Mouse (Mus musculus) left cerebral cortex, adult 9 months (tissue): ENCODE data around the gene Blm.

Experiments
- DNase-seq, 2 experiments: peaks; one replicate each; pipeline ENCODE4 v3.0.0; 2022; ENCODE audit warnings: low spot score in 2 of 2

Blm gene

GRCm38 (mm10) chr7:80461891-80462290, 73.0 kb downstream of the Blm start:
- no peak for DNase-seq

GRCm38 (mm10) chr7:80460892-80461291, 74.0 kb downstream of the Blm start:
- DNase-seq = no peak

GRCm38 (mm10) chr7:80460199-80460598, 74.7 kb downstream of the Blm start:
- no peak for DNase-seq

DNA sequence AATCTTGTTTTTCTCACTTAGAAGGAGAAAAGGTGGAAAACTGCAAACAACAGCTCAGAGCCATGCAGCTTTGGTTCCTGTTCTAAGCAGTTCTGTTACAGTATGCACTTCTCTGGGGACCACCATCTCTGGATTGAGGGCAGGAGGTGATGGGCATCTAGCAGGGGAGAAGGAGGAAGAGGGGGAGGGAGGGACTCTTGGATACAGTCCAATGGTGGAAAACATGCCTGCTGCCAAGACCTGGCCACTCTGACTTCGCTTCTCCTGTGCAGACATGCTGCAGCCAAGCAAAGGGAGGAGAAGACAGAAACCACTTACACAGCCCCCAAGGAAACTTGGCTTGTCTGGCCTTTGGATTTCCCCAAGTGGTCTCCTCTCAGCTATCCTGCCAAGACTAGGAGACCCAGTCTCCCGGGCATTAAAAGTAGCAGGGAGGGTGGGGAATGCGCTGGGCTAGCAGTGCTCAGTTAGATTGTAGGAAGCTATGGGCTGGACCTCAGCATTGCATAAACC, 77.0 kb downstream of the Blm start:
- DNase-seq = no peak

DNA sequence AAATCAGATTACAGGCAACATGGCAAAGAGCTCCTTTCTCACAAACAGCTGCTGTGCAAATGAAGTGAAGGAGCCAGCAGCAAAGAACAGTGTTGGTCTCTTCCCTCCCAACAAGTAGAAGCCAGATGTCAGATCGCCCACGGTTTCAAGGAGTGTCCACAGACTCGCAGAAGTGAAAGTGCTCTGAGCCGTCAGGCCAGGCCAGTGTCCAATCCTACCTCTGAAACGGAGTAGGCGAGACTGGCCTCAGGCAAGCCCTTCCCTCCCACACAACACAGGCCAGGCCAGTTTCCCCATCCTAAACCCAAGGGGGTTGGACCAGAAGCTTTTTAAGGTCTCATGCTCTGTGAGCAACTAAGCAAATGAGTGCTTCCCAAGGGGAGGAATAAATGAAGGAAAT, 77.7 kb downstream of the Blm start:
- peak in 1 of 2 experiments; percentile 24 for DNase-seq

- DNase-seq = no peak
Observed at GRCm38 (mm10) chr7:80456327-80456726, 78.6 kb downstream of the Blm start.

GRCm38 (mm10) chr7:80455505-80456160, 79.3 kb downstream of the Blm start:
- DNase-seq = no peak

DNA sequence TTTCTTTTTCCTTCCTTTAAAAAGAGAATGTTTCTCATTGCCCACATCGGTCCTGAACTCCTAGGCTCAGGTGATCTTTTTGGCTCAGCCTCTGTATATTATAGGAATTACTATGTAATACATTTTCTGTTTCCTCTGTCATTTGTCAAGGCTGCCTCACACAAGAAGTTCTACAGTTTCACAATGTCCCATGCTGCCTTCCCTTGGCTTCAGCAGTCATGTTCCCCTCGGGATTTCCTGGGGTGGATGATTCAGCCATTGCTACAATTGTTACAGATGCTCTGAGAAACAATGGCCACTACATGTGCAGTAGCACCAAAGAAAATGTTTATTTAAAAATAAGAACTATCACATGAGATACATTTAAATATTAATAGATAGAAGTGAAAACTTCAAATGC, 80.1 kb downstream of the Blm start:
- DNase-seq = no peak

- no peak for DNase-seq
Observed at GRCm38 (mm10) chr7:80453997-80454396, 80.9 kb downstream of the Blm start.

DNA sequence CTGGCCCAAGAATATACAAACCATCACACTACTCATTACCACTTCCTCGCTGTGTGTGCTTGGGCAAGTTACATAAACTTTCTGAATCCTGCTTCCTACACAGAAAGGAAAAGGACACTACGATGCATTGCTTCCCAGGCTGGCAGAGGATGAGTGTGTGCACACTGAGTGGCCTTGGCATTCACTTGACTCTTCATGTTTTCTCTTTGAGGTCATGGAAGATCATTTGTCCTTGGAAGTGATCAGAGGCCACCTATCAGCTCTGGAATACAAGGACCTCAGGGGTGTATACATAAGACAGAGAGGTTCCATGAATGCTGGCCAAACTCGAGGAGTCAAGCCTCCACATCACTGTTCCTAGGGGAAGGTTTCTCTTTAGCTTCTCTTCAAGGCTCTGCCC, 81.8 kb downstream of the Blm start:
- no peak for DNase-seq

GRCm38 (mm10) chr7:80452241-80452640, 82.7 kb downstream of the Blm start:
- DNase-seq = no peak

- no peak for DNase-seq
Observed at GRCm38 (mm10) chr7:80451550-80452232, 83.2 kb downstream of the Blm start.

DNA sequence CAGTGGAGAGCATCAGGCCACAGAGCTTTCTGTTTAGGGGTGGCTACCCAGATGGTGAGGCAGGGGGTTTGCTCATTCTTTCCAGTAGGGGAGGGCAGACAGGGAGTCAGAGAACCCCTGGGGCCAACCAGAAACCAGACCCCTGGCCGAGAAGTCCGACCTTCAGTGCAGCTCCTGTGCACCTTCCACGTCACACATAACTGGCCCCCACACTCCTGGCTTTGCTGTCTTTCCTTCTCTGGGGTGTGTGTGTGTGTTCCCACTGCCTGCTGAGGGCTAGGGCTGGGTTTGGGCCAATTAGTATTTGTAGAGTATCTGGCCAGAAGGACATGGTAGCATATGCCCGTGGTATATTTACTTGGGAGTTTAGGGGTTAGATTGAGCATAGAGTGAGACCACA, 84.6 kb downstream of the Blm start:
- DNase-seq = no peak

DNA sequence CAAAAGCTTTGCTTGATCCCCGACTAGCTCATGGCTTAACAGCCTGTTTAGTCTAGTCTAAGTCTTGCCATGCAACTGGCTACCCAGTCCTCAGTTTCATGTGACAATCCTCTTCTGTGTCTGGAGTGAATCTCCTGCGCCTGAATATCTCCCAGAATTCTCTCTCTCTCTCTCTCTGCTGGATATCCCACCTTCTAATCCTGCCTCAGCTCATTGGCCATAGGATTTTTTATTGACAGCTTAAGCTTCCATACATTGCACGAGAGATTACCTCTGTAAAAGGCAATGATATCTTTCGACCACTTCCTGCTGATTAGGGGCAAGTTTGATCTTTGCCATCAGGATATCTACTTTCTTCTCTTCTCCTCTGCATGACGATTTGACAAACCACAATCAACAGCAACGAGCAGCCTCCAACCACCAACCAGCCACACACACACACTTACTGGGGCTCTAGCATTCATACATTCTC, 85.3 kb downstream of the Blm start:
- no peak for DNase-seq

DNA sequence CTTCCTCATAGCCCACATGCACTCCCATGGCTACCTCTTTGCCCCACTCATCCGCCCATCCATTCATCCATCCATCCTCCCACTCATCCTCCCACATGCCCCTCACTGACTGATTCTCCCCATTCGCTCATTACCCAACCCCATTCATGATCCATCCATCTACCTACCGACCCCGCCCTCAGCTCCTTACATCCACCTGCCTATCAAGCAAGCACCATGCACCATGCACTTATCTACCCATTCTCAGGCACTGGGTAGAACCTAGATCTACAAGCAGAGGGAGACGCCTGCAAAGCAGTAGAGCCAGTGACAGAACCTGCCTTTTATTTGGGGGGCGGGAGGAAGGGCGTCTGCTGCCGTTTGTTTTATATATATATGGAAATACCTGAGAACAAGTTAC, 87.6 kb downstream of the Blm start:
- DNase-seq = no peak

DNA sequence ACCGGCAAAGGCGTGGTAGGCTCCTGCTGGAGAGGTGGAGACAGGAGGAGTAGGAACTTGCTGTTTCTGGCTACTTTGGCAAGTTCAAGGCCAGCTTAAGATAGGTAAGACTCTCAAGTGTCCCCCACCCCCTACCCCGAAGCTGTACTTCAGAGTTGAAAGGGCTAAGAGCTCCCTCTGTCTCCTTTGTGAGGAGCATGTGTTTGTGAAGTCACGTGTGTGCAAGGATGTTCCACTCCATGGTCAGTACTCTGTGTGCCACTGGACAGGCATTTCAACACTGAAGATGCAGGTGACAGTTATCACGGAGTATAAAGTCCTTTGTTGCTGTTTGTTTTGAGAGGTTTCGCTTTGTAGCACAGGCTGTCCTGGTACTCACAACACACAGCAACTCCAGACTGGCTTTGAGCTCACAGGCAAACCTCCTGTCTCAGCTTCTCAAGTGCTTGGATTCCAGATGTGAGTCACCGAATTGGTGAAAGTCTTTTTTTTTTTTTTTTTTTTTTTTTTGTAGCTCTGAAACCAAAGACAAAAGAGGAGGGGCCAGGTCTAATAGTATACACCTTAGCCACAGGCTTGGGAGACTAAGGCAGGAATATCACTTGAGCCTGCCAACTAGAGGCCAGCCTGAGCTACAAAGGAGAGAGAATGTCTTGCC, 88.6 kb downstream of the Blm start:
- DNase-seq = no peak

GRCm38 (mm10) chr7:80445492-80445891, 89.4 kb downstream of the Blm start:
- DNase-seq = no peak

- DNase-seq = no peak
Observed at GRCm38 (mm10) chr7:80444401-80445249, 90.3 kb downstream of the Blm start.

- DNase-seq = no peak
Observed at GRCm38 (mm10) chr7:80443124-80443523, 91.8 kb downstream of the Blm start.

- DNase-seq = no peak
Observed at GRCm38 (mm10) chr7:80441986-80442904, 92.7 kb downstream of the Blm start.

DNA sequence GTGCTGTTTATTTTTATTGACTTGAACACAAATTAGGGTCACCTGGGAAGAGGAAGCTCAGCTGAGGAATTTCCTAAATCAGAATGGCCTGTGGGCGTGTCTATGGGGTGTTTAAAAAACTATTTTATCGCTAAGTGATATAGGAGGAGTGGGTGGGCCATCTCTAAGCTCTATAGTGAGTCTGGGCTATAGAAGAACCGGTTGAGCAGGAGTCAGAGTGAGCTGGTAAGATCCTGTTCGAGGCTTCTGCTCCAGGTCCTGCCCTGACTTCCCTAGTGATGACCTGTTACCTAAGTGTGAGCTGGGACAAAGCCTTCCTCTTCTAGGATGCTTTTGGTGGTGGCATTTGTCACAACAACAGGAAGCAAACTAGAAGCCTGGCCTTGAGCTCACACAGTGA, 94.2 kb downstream of the Blm start:
- DNase-seq = no peak
